Mouse (Mus musculus) limb, embryonic 13.5 days (tissue): ENCODE results near the gene Slc36a3. TPM values are rescaled to one million over a fixed set of nuclear protein-coding genes. Genes with fewer than 3 reads are reported as not detected.

Experiments
- ATAC-seq: fragments of 200-750 bp; cut with Nextera tagmentation; 2 replicates; pipeline ENCODE4 v1.8.0; 2017; ENCODE audit warnings: low read depth, moderate number of reproducible peaks, moderate TSS enrichment; ENCODE audit not compliant: low FRiP score
- H3K27ac ChIP-seq: fragments of 300-500 bp; sonication (generic); 2 replicates; pipeline ENCODE4 v1.5.1; 2015; ENCODE audit warnings: inconsistent platforms, mild to moderate bottlenecking, moderate library complexity
- H3K27me3 ChIP-seq: fragments of 300-500 bp; sonication (generic); 2 replicates; pipeline ENCODE4 v1.6.1; 2015; ENCODE audit warnings: mild to moderate bottlenecking, inconsistent platforms
- H3K36me3 ChIP-seq: fragments of 300-500 bp; sonication (generic); 2 replicates; pipeline ENCODE4 v1.6.1; 2015; ENCODE audit warnings: inconsistent platforms, mild to moderate bottlenecking, moderate library complexity
- H3K4me1 ChIP-seq: fragments of 300-500 bp; sonication (generic); 2 replicates; pipeline ENCODE4 v1.6.1; 2015; ENCODE audit warnings: inconsistent platforms
- H3K4me2 ChIP-seq: fragments of 300-500 bp; sonication (generic); replicated peaks from 2 replicates; pipeline ENCODE4 v1.6.1; 2015; ENCODE audit warnings: inconsistent platforms, mild to moderate bottlenecking, moderate library complexity
- H3K4me3 ChIP-seq: fragments of 300-500 bp; sonication (generic); 2 replicates; pipeline ENCODE4 v1.5.1; 2015; ENCODE audit warnings: moderate library complexity, mild to moderate bottlenecking, inconsistent platforms
- H3K9ac ChIP-seq: fragments of 300-500 bp; sonication (generic); 2 replicates; pipeline ENCODE4 v1.6.1; 2015; ENCODE audit warnings: mild to moderate bottlenecking, inconsistent platforms
- H3K9me3 ChIP-seq: fragments of 300-500 bp; sonication (generic); 2 replicates; pipeline ENCODE4 v1.6.1; 2016; ENCODE audit warnings: inconsistent platforms
- WGBS: fragments of 180-500 bp; shearing (Covaris S2); methylation state at CpG from one replicate; pipeline ENCODE4 v1.1.7; 2015; 5-methylcytosine and 5-hydroxymethylcytosine counted together
- polyA plus RNA-seq: library from polyadenylated mRNA; unstranded; fragments of >200 nt; fragmentation: Nextera tagmentation; extraction: Ambion mirVana; gene quantifications from 2 replicates; pipeline ENCODE4 v1.2.1, GENCODE M21; 2015

Slc36a3 gene
- polyA plus RNA-seq, 1 experiment from 2014 or later, result not detected

- H3K4me2 ChIP-seq, result no peak overlapping the region
- 88% methylated on average over 9 of the region's 9 CpGs for WGBS
- no peak overlapping the region for H3K4me3 ChIP-seq
- no peaks in the 10 kb centered on the region for H3K36me3 ChIP-seq
- peaks cover 29% of the 10 kb centered on the region for H3K27me3 ChIP-seq
- no peak for ATAC-seq
- no peaks in the 10 kb centered on the region for H3K9me3 ChIP-seq
- peaks cover 8% of the 10 kb centered on the region for H3K4me1 ChIP-seq
- H3K9ac ChIP-seq, result no peak overlapping the region
- H3K27ac ChIP-seq, result no peak overlapping the region
These were observed 70.3 kb downstream of the Slc36a3 start for GRCm38 (mm10) chr11:55081206-55081605.

- Histone ChIP-seq H3K4me3 (no peak overlapping the region), H3K9ac (no peak overlapping the region), H3K4me1 (peaks cover 10% of the 10 kb centered on the region), H3K27ac (no peak overlapping the region), H3K4me2 (no peak overlapping the region), H3K27me3 (peaks cover 30% of the 10 kb centered on the region), H3K36me3 (no peaks in the 10 kb centered on the region), H3K9me3 (no peaks in the 10 kb centered on the region)
- 87% methylated on average over 4 of the region's 4 CpGs for WGBS
- no peak for ATAC-seq
These were observed 72.3 kb downstream of the Slc36a3 start for GRCm38 (mm10) chr11:55079180-55079579.

- Histone ChIP-seq H3K36me3 (no peaks in the 10 kb centered on the region), H3K9ac (peak overlapping the region; percentile 71; the same call in 1 of the 2 replicates), H3K4me1 (peaks cover 10% of the 10 kb centered on the region), H3K27me3 (peaks cover 30% of the 10 kb centered on the region), H3K9me3 (no peaks in the 10 kb centered on the region), H3K4me2 (peak overlapping the region; percentile 91), H3K27ac (no peak overlapping the region), H3K4me3 (peak overlapping the region; percentile 50)
- ATAC-seq, result no peak
- WGBS, result 55% methylated on average over 3 of the region's 3 CpGs
These were observed 73.0 kb downstream of the Slc36a3 start for GRCm38 (mm10) chr11:55078502-55078901.

GRCm38 (mm10) chr11:55077331-55078231 is 73.9 kb downstream of the Slc36a3 start, which contains the start of gene Ccdc69:
TSS of gene Ccdc69 (minus strand) at chr11:55078131.
- H3K27me3 ChIP-seq, result peaks cover 30% of the 10 kb centered on the region
- under 1% methylated on average over 50 of the region's 50 CpGs for WGBS
- no peaks in the 10 kb centered on the region for H3K9me3 ChIP-seq
- H3K27ac ChIP-seq, result no peak within 1 kb of the TSS
- H3K9ac ChIP-seq, result peak within 1 kb of the TSS; percentile 71
- H3K4me1 ChIP-seq, result peaks cover 10% of the 10 kb centered on the region
- peak within 1 kb of the TSS; percentile 91 for H3K4me2 ChIP-seq
- peak; percentile 57 for ATAC-seq
- H3K4me3 ChIP-seq, result peak within 1 kb of the TSS; percentile 50
- no peaks in the 10 kb centered on the region for H3K36me3 ChIP-seq

- Histone ChIP-seq H3K27ac (no peak overlapping the region), H3K9ac (no peak overlapping the region), H3K4me1 (peaks cover 10% of the 10 kb centered on the region), H3K9me3 (no peaks in the 10 kb centered on the region), H3K36me3 (no peaks in the 10 kb centered on the region), H3K4me2 (no peak overlapping the region), H3K4me3 (no peak overlapping the region), H3K27me3 (peaks cover 30% of the 10 kb centered on the region)
- WGBS, result 90% methylated on average over 5 of the region's 5 CpGs
- no peak for ATAC-seq
These were observed 75.3 kb downstream of the Slc36a3 start for GRCm38 (mm10) chr11:55076234-55076633.

DNA sequence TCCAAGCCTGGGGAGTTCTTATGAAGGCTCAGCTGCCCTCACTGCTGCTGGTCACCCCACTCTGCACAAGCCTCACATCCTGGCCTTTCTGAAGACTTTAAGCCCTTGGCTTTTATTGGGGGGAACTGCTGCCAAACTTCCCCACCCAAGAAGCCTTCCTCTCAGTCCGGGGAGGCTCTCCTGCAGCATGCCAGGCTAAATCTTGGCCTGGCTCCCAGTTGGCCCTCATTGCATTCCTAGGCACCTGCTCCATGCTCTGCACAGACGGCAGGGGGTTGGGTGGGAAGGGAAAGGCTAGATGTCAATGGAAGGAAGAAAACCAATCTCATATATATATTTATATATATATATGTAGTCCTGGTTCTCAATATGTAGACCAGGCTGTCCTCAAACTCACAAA is 75.9 kb downstream of the Slc36a3 start:
- no peak for ATAC-seq

More for the DNA sequence above, 75.9 kb downstream of the Slc36a3 start:
- Histone ChIP-seq H3K27me3 (peaks cover 30% of the 10 kb centered on the region), H3K36me3 (no peaks in the 10 kb centered on the region), H3K27ac (no peak overlapping the region), H3K4me2 (no peak overlapping the region), H3K9ac (no peak overlapping the region), H3K9me3 (no peaks in the 10 kb centered on the region), H3K4me1 (peaks cover 10% of the 10 kb centered on the region), H3K4me3 (no peak overlapping the region)
- WGBS, result 50% methylated on average over 2 of the region's 2 CpGs

Other genes with a start within 250 kb of the Slc36a3 start
- gene Gpx3, start 249.3 kb downstream of the Slc36a3 start, polyA plus RNA-seq, result 33.5 and 34.6 TPM in 2 replicates
- 22.4 and 23.3 TPM in 2 replicates for gene Tnip1, start 188.8 kb downstream of the Slc36a3 start, polyA plus RNA-seq
- 328 and 335 TPM in 2 replicates for gene Anxa6, start 118.3 kb downstream of the Slc36a3 start, polyA plus RNA-seq
- 0.57 and 0.90 TPM in 2 replicates for gene Ccdc69, start 73.6 kb downstream of the Slc36a3 start, polyA plus RNA-seq
- 17.9 and 18.0 TPM in 2 replicates for gene Gm2a, start 53.6 kb downstream of the Slc36a3 start, polyA plus RNA-seq
- 0.29 and 0.32 TPM in 2 replicates for gene Slc36a2, start 33.4 kb upstream of the Slc36a3 start, polyA plus RNA-seq
- gene Slc36a1, start 52.6 kb upstream of the Slc36a3 start, polyA plus RNA-seq, result 1.4 and 1.5 TPM in 2 replicates
- 0.33 and 0.41 TPM in 2 replicates for gene Fat2, start 184.9 kb upstream of the Slc36a3 start, polyA plus RNA-seq